Mouse (Mus musculus): ENCODE results near the gene Hgd.

DNA sequence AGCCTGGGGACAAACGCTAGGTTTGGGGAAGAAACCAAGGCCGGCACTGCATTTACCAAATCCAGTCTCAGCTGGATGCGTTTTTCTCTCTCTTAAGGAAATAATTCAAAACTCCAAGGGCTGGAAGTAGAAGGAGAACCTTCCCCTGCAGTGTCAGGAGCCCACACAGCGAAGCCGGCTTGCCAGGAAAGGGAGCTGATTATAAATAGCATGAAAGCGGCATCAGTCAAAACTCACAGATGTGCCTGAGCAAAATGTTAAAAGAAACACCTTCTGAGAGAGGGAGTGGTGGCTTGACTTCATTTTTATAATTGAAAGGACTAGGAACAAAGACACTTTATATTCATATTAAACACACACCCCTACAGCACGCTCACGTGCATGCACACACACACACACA, 30.4 kb downstream of the Hgd start:
- TF ChIP-seq TCF12 (IDR thresholded peaks at IDR 0.05; ENCODE audit: insufficient read depth, poor library complexity, severe bottlenecking) = no peak
- no peak for TF ChIP-seq MAX (IDR thresholded peaks at IDR 0.05; ENCODE audit: low read depth)
- TF ChIP-seq MYOG (IDR thresholded peaks at IDR 0.05; ENCODE audit: control insufficient read depth in 1 of 3, insufficient read depth in 1 of 3, insufficient read length in 2 of 3, low read depth in 2 of 3) = no peak

Data from myocyte (in vitro differentiated cells).